Mouse (Mus musculus) cortical plate, adult 2 months (tissue): ENCODE measurements at regions not wholly inside any gene's neighbourhood (a gene's known extent, or its start where the extent isn't known, plus 50 kb on each side); places are given as distances from the start of the nearest gene placed in this dataset.

Experiments used
- CTCF ChIP-seq: fragments of 200-500 bp; IDR thresholded peaks from 2 replicates; pipeline ENCODE4 v1.5.1; 2011; ENCODE audit warnings: mild to moderate bottlenecking, control low read depth, low read length; ENCODE audit not compliant: insufficient read depth; ENCODE audit errors: extremely low read depth
- POLR2A ChIP-seq: fragments of 200-500 bp; IDR thresholded peaks from 2 replicates; pipeline ENCODE4 v1.6.1; 2011; ENCODE audit warnings: mild to moderate bottlenecking, low read length, control low read depth; ENCODE audit not compliant: insufficient read depth; ENCODE audit errors: extremely low read depth

GRCm38 (mm10) chr16:77743838-77744237 is 141.9 kb upstream of the Gm11146 start:
- TF ChIP-seq CTCF (no peak), POLR2A (no peak)
